Mouse (Mus musculus): ENCODE measurements around the gene Tfap4. TPM values are rescaled to one million over a fixed set of nuclear protein-coding genes. Genes with fewer than 3 reads are reported as not detected.

The Tfap4 gene
- polyA plus RNA-seq, 1 experiment from 2014 or later, result 15.5 TPM

GRCm38 (mm10) chr16:4520673-4521072 is 39.0 kb downstream of the Tfap4 start:
- WGBS, result 66% methylated on average over 8 of the region's 8 CpGs
- Histone ChIP-seq H3K36me3 (ENCODE audit: control insufficient read depth, insufficient read depth, low read length) (no peaks in the 10 kb centered on the region), H3K9me3 (ENCODE audit: control insufficient read depth, low read length) (no peaks in the 10 kb centered on the region), H3K9ac (ENCODE audit: low read length) (no peak overlapping the region), H3K27ac (ENCODE audit: low read length) (no peak overlapping the region), H3K4me1 (replicated peaks; ENCODE audit: control insufficient read depth, insufficient read depth, low read length) (no peaks in the 10 kb centered on the region), H3K27me3 (ENCODE audit: control insufficient read depth, insufficient read depth, low read depth, low read length) (no peaks in the 10 kb centered on the region), H3K4me3 (ENCODE audit: low read length) (no peak overlapping the region), H3K4me2 (ENCODE audit: low read depth, low read length) (no peak overlapping the region)
- ATAC-seq (ENCODE audit: low read depth), result no peak

GRCm38 (mm10) chr16:4519825-4520224 is 39.8 kb downstream of the Tfap4 start:
- Histone ChIP-seq H3K27ac (ENCODE audit: low read length) (no peak overlapping the region), H3K4me1 (replicated peaks; ENCODE audit: control insufficient read depth, insufficient read depth, low read length) (no peaks in the 10 kb centered on the region), H3K9me3 (ENCODE audit: control insufficient read depth, low read length) (no peaks in the 10 kb centered on the region), H3K4me2 (ENCODE audit: low read depth, low read length) (no peak overlapping the region), H3K36me3 (ENCODE audit: control insufficient read depth, insufficient read depth, low read length) (no peaks in the 10 kb centered on the region), H3K9ac (ENCODE audit: low read length) (no peak overlapping the region), H3K4me3 (ENCODE audit: low read length) (no peak overlapping the region), H3K27me3 (ENCODE audit: control insufficient read depth, insufficient read depth, low read depth, low read length) (no peaks in the 10 kb centered on the region)
- ATAC-seq (ENCODE audit: low read depth), result no peak
- 94% methylated on average over 2 of the region's 2 CpGs for WGBS

GRCm38 (mm10) chr16:4519157-4519556 is 40.5 kb downstream of the Tfap4 start:
- H3K4me2 ChIP-seq (ENCODE audit: low read depth, low read length), result no peak overlapping the region
- no peaks in the 10 kb centered on the region for H3K27me3 ChIP-seq (ENCODE audit: control insufficient read depth, insufficient read depth, low read depth, low read length)
- H3K36me3 ChIP-seq (ENCODE audit: control insufficient read depth, insufficient read depth, low read length), result no peaks in the 10 kb centered on the region
- no peak overlapping the region for H3K9ac ChIP-seq (ENCODE audit: low read length)
- 79% methylated on average over 4 of the region's 4 CpGs for WGBS
- no peaks in the 10 kb centered on the region for H3K4me1 ChIP-seq (replicated peaks; ENCODE audit: control insufficient read depth, insufficient read depth, low read length)
- H3K27ac ChIP-seq (ENCODE audit: low read length), result no peak overlapping the region
- H3K4me3 ChIP-seq (ENCODE audit: low read length), result no peak overlapping the region
- no peak for ATAC-seq (ENCODE audit: low read depth)
- no peaks in the 10 kb centered on the region for H3K9me3 ChIP-seq (ENCODE audit: control insufficient read depth, low read length)

DNA sequence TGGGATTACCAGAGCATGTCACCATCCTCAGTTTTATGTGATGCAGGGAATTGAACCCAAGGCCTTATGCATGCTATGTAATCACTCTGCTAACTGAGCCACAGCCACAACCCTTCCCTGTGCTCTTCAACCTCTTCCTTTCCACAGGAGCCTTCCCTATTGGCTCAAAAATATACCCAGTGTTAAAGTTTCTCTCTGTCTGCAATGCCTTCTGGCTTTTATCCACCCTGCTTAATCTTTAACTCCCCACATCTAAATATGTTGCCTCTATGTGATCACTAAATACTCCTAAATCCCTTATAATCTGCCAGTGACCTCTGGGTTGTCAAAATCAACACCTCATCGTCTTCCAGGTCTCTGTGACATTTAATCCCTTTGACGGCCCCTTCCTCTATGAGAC is 41.7 kb downstream of the Tfap4 start:
- Histone ChIP-seq H3K9ac (ENCODE audit: low read length) (no peak overlapping the region), H3K4me2 (ENCODE audit: low read depth, low read length) (no peak overlapping the region), H3K9me3 (ENCODE audit: control insufficient read depth, low read length) (no peaks in the 10 kb centered on the region), H3K4me3 (ENCODE audit: low read length) (no peak overlapping the region), H3K4me1 (replicated peaks; ENCODE audit: control insufficient read depth, insufficient read depth, low read length) (peaks cover 4% of the 10 kb centered on the region), H3K27me3 (ENCODE audit: control insufficient read depth, insufficient read depth, low read depth, low read length) (no peaks in the 10 kb centered on the region), H3K36me3 (ENCODE audit: control insufficient read depth, insufficient read depth, low read length) (no peaks in the 10 kb centered on the region), H3K27ac (ENCODE audit: low read length) (no peak overlapping the region)
- ATAC-seq (ENCODE audit: low read depth), result no peak
- WGBS, result 52% methylated on average over 2 of the region's 2 CpGs

- no peaks in the 10 kb centered on the region for H3K27me3 ChIP-seq (ENCODE audit: control insufficient read depth, insufficient read depth, low read depth, low read length)
- no peak overlapping the region for H3K4me2 ChIP-seq (ENCODE audit: low read depth, low read length)
- H3K9me3 ChIP-seq (ENCODE audit: control insufficient read depth, low read length), result no peaks in the 10 kb centered on the region
- peaks cover 11% of the 10 kb centered on the region for H3K4me1 ChIP-seq (replicated peaks; ENCODE audit: control insufficient read depth, insufficient read depth, low read length)
- no peak overlapping the region for H3K4me3 ChIP-seq (ENCODE audit: low read length)
- WGBS, result 72% methylated on average over 3 of the region's 3 CpGs
- no peak for ATAC-seq (ENCODE audit: low read depth)
- H3K9ac ChIP-seq (ENCODE audit: low read length), result no peak overlapping the region
- H3K27ac ChIP-seq (ENCODE audit: low read length), result no peak overlapping the region
- no peaks in the 10 kb centered on the region for H3K36me3 ChIP-seq (ENCODE audit: control insufficient read depth, insufficient read depth, low read length)
Observed at GRCm38 (mm10) chr16:4514383-4514782, 45.3 kb downstream of the Tfap4 start.

GRCm38 (mm10) chr16:4512661-4513438 is 46.8 kb downstream of the Tfap4 start:
- no peak overlapping the region for H3K4me2 ChIP-seq (ENCODE audit: low read depth, low read length)
- WGBS, result 61% methylated on average over 3 of the region's 3 CpGs
- no peaks in the 10 kb centered on the region for H3K36me3 ChIP-seq (ENCODE audit: control insufficient read depth, insufficient read depth, low read length)
- H3K9ac ChIP-seq (ENCODE audit: low read length), result no peak overlapping the region
- H3K4me1 ChIP-seq (replicated peaks; ENCODE audit: control insufficient read depth, insufficient read depth, low read length), result peaks cover 11% of the 10 kb centered on the region
- no peak overlapping the region for H3K4me3 ChIP-seq (ENCODE audit: low read length)
- ATAC-seq (ENCODE audit: low read depth), result peak; percentile 87
- H3K9me3 ChIP-seq (ENCODE audit: control insufficient read depth, low read length), result no peaks in the 10 kb centered on the region
- H3K27ac ChIP-seq (ENCODE audit: low read length), result peak overlapping the region; percentile 42
- no peaks in the 10 kb centered on the region for H3K27me3 ChIP-seq (ENCODE audit: control insufficient read depth, insufficient read depth, low read depth, low read length)

- no peak overlapping the region for H3K27ac ChIP-seq (ENCODE audit: low read length)
- H3K4me3 ChIP-seq (ENCODE audit: low read length), result no peak overlapping the region
- H3K4me2 ChIP-seq (ENCODE audit: low read depth, low read length), result no peak overlapping the region
- H3K4me1 ChIP-seq (replicated peaks; ENCODE audit: control insufficient read depth, insufficient read depth, low read length), result peaks cover 11% of the 10 kb centered on the region
- H3K27me3 ChIP-seq (ENCODE audit: control insufficient read depth, insufficient read depth, low read depth, low read length), result no peaks in the 10 kb centered on the region
- no peaks in the 10 kb centered on the region for H3K9me3 ChIP-seq (ENCODE audit: control insufficient read depth, low read length)
- H3K36me3 ChIP-seq (ENCODE audit: control insufficient read depth, insufficient read depth, low read length), result no peaks in the 10 kb centered on the region
- no peak overlapping the region for H3K9ac ChIP-seq (ENCODE audit: low read length)
- ATAC-seq (ENCODE audit: low read depth), result no peak
- 56% methylated on average over 2 of the region's 2 CpGs for WGBS
Observed at GRCm38 (mm10) chr16:4511371-4511770, 48.3 kb downstream of the Tfap4 start.

DNA sequence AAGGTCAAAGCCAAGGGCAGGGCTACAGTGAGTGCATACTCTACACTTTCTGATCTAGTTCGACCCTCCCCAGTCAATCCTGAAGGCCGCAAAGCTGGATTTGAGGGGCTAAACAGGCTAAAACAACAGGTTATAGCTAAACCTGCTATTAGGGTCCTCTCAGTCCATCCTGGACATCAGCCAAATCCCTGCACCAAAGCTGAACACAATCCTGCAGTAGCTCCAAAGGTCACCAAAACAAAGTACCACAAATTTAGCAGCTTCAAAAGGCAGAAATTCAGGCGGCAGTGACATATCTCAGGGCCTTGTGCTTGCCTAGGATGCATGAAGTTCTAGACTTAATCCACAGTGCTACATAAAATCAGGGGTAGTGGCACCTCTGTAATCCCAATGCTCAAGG is 53.5 kb downstream of the Tfap4 start:
- Histone ChIP-seq H3K9me3 (ENCODE audit: control insufficient read depth, low read length) (no peaks in the 10 kb centered on the region), H3K27me3 (ENCODE audit: control insufficient read depth, insufficient read depth, low read depth, low read length) (no peaks in the 10 kb centered on the region), H3K4me3 (ENCODE audit: low read length) (no peak overlapping the region), H3K4me2 (ENCODE audit: low read depth, low read length) (no peak overlapping the region), H3K27ac (ENCODE audit: low read length) (no peak overlapping the region), H3K9ac (ENCODE audit: low read length) (no peak overlapping the region), H3K4me1 (replicated peaks; ENCODE audit: control insufficient read depth, insufficient read depth, low read length) (no peaks in the 10 kb centered on the region), H3K36me3 (ENCODE audit: control insufficient read depth, insufficient read depth, low read length) (no peaks in the 10 kb centered on the region)
- 81% methylated on average over 3 of the region's 3 CpGs for WGBS
- ATAC-seq (ENCODE audit: low read depth), result no peak

- Histone ChIP-seq H3K36me3 (ENCODE audit: control insufficient read depth, insufficient read depth, low read length) (no peaks in the 10 kb centered on the region), H3K27me3 (ENCODE audit: control insufficient read depth, insufficient read depth, low read depth, low read length) (no peaks in the 10 kb centered on the region), H3K9ac (ENCODE audit: low read length) (no peak overlapping the region), H3K4me3 (ENCODE audit: low read length) (no peak overlapping the region), H3K4me2 (ENCODE audit: low read depth, low read length) (no peak overlapping the region), H3K4me1 (replicated peaks; ENCODE audit: control insufficient read depth, insufficient read depth, low read length) (no peaks in the 10 kb centered on the region), H3K9me3 (ENCODE audit: control insufficient read depth, low read length) (no peaks in the 10 kb centered on the region), H3K27ac (ENCODE audit: low read length) (no peak overlapping the region)
- no peak for ATAC-seq (ENCODE audit: low read depth)
- WGBS, result 93% methylated on average over 1 of the region's 1 CpGs
Observed at GRCm38 (mm10) chr16:4503495-4503894, 56.2 kb downstream of the Tfap4 start.

- ATAC-seq (ENCODE audit: low read depth), result no peak
- H3K4me1 ChIP-seq (replicated peaks; ENCODE audit: control insufficient read depth, insufficient read depth, low read length), result no peaks in the 10 kb centered on the region
- H3K36me3 ChIP-seq (ENCODE audit: control insufficient read depth, insufficient read depth, low read length), result no peaks in the 10 kb centered on the region
- no peak overlapping the region for H3K4me3 ChIP-seq (ENCODE audit: low read length)
- H3K27me3 ChIP-seq (ENCODE audit: control insufficient read depth, insufficient read depth, low read depth, low read length), result no peaks in the 10 kb centered on the region
- no peak overlapping the region for H3K27ac ChIP-seq (ENCODE audit: low read length)
- H3K4me2 ChIP-seq (ENCODE audit: low read depth, low read length), result no peak overlapping the region
- H3K9me3 ChIP-seq (ENCODE audit: control insufficient read depth, low read length), result no peaks in the 10 kb centered on the region
- no peak overlapping the region for H3K9ac ChIP-seq (ENCODE audit: low read length)
Observed at GRCm38 (mm10) chr16:4502568-4502967, 57.1 kb downstream of the Tfap4 start.
